Mouse (Mus musculus): ENCODE measurements around the gene Sgce. TPM values are rescaled to one million over a fixed set of nuclear protein-coding genes. Genes with fewer than 3 reads are reported as not detected.

The Sgce gene
- 20.1 and 27.3 TPM in 2 replicates for polyA plus RNA-seq (2015; fragmentation: Nextera tagmentation; extraction: Ambion mirVana)

DNA sequence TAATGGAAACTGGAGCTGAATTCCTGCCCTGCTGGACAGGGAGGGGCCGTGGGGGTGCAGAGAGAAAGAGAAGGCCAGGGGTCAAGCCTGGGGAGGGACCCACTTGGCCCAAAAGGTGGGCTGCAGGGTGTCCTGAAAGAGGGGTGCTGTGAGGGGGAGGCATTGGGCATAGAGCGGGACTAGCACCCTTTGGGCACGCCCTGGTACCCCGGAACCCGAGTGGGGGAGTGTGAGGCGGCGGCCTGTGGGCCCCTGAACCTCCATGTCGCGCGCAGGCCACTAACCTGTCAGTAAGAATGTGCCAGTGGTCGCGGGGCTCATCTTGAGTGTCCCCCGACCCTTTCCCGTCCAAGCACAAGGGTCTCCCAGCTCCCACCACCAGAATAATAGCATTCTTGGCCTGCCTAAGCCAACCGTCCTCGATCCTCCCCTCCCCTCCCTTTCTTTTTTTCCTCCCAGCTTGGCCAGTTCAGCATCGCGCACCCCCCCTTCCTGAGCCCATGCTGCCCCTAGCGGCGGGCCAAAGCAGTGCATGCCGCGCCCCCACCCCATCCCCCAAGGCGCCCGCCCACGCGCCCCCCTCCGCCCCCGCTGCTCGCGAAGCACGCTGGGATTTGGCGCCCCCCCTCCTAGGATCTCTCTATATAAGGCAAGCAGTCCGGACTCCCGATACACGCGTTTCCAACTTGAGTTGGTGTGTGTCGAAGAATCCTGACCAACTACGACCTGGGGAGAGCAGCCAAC, at the start of gene Sgce, which contains the start of gene Peg10:
Gene Sgce, minus strand, starts transcription at position 512 of the 744 bp plus-strand sequence.
Gene Peg10, plus strand, starts transcription at position 611 of the 744 bp plus-strand sequence.

Other genes starting within 250 kb of the Sgce start
- gene Col1a2, start 242.4 kb downstream of the Sgce start, polyA plus RNA-seq (2015; fragmentation: Nextera tagmentation; extraction: Ambion mirVana) = 179 and 239 TPM in 2 replicates
- gene Casd1, start 146.4 kb downstream of the Sgce start, polyA plus RNA-seq (2015; fragmentation: Nextera tagmentation; extraction: Ambion mirVana) = 8.6 and 10.8 TPM in 2 replicates
- 0.73 and 1.2 TPM in 2 replicates for gene Peg10, start 99 bp upstream of the Sgce start, polyA plus RNA-seq (2015; fragmentation: Nextera tagmentation; extraction: Ambion mirVana)
- 3.4 and 4.0 TPM in 2 replicates for gene Ppp1r9a, start 155.7 kb upstream of the Sgce start, polyA plus RNA-seq (2015; fragmentation: Nextera tagmentation; extraction: Ambion mirVana)